Mouse (Mus musculus) kidney, adult 11 months (tissue): ENCODE data around the gene Atad5.
"Not testable (repeated sequence)": the region's sequence is repeated elsewhere in the genome, so short reads cannot be mapped to it uniquely, and the experiment has no call there.

ENCODE experiments used
- DNase-seq: peaks from one replicate; pipeline ENCODE4 v3.0.0; 2022

Gene Atad5

DNA sequence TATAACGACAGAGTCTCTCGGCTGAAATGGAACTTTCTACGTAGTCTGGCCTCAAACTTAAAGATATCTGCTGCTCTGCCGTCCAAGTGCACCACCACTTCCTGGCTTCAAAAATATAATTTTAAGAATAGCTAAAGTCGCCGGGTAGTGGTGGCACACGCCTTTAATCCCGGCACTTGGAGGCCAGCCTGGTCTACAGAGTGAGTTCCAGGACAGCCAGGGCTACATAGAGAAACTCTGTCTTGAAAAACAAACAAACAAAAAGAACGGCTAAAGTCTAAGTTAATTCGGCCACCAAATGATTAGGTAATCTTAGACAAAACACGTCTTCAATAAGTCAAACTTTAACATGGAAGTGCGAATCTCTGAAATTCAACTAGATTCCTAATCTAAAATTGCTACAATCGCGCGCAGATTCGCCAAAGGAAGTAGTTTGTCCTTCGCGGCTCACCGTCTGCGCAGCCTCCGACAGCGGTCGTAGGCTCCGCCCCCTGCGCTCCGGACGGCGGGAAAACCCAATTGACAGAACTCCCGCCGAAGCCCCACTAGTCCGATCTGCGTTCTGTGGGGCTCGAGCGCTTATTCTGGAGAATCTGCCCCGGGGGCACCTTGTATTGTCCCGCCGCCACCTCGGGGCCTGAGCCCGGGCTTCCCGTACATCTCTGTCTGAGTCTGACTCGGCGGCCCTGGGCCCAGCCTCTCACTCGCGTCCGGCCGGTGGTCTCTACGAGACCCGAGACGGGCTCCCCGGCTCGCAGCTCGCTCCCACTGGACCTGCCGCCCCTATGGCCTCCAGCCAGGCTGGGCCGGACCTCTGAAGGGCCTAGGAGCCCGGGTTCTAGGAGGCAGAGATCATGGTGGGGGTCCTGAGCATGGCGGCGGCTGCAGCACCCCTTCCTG is at the start of gene Atad5:
Atad5 (plus strand) TSS at position 484 of the 900 bp plus-strand sequence.
- DNase-seq, result peak; percentile 76

DNA sequence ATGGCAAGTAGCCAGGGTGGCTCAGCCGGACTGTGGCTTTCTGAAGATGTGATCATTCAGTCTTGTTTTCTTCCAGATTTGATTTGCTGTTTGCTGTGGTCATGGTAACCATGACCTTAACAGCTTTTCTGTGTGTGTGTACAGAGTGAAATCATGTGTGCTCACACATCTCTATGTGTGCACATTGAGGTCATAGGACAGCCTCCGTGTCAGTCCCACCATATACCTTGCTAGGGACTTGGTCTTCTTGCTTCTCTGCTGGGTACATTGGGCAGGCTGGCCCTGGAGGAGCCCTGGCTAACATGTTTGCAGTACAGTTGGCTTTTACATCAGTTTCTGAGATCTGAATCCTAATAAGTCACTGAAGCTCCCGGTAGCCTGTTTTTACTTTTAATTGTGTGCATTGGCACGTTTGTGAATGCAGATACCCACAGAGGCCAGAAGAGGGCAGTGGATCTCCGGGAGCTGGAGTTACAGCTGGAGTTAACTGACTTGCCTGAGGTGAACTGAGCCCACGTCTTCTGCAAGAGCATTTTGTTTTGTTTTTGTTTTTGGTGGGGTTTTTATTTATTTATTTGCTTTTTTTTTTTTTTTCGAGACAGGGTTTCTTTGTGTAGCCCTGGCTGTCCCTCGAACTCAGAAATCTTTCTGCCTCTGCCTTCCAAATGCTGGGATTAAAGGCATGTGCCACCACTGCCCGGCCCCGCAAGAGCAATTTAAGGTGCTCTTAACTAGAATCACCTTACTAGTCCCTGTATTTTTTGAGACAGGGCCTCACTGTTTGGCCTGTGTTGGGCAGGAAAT is 46.4 kb upstream of the Atad5 start:
- peak; percentile 23 for DNase-seq

DNA sequence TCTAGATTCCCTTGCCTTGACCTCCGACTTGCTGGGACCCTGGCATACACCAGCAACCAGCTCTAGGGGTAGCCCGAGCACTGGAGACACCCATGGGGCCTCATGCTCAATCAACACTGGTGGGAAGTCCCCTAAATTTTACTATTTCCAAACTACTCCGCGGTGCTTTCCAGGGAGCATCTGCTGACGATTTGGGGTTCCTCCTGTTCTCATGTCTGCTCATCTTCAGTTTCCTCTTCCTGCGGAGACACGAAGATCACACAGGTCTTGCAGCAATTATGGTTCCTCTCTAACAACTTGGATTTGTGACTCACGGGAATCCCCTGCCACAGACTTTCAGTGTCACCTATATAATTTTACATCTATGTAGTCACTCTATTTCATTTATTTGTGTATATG is 45.8 kb upstream of the Atad5 start:
- DNase-seq, result no peak

DNA sequence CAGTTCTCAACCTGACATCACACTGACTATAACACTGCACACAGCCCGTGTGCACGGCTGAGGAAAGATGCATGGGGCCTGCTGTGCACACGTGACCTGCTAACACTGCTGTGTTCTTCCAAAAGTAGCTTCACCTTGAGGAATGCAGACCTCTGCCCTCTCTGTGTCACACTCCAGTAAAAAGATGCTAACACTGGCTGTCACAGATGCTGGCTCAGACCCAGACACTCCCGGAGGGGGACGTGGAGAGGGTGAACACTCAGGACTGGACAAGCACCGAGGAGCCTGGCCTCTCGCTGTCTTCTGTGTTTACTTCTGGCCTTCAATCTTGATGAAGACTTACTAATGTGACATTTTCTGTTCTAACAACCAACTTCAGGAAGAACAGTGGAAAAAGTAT is 42.3 kb upstream of the Atad5 start:
- peak; percentile 38 for DNase-seq

DNA sequence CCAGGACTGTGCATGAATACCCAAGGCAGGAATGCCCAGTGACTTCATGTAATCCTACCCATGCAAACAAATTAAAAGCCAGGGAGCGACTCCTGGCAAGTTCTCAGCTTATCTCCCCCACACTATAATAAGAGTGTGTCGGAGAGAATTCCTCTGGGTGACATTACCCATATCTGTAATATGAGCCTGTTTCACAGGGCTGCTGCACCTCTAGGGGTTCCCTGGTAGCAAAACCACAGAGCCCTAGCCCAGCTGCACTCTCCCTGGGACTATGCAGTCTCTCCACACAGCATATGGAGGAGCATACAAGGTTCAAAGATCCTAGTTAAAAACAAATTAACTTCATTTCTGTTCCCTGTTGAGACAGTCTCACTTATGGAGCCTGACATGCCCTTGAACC is 39.1 kb upstream of the Atad5 start:
- no peak for DNase-seq

DNA sequence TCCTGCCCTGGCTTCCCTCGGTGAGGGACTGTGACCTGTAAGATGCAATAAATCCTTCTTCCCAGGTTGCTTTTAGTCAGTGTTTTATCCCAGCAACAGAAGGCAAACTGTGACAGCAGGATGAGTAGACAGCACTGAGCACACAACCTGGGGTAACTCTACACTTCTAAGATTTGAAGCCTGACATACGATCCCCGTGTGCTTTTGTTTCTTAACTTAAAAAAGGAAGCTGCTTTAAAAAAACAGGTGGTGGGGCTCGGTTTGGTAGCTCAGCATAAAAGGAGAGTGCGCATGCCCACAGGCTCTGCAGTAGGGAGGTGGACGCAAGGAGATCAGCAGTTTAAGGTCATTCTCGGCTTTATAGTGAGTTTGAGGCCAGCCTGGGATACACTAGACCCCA is 36.7 kb upstream of the Atad5 start:
- DNase-seq, result no peak

DNA sequence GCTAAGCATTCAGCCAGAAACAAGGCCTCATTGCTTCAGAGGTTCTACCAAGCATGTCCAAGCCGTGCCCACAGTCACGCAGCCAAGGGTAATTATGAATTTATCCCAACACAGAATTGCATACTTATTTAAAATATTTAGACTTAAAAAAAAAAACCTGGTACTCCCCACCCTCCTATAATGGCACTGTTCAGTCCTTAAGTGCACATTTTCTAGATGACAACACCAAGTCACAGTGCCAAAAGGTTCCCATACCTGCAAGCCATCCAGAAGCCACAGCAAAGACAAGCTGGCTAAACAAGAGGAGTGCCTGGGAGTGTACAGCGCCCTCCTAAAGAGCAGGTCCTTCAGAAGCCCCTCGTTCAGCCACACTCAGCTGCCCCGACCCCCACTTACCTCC is 36.0 kb upstream of the Atad5 start:
- DNase-seq, result no peak

DNA sequence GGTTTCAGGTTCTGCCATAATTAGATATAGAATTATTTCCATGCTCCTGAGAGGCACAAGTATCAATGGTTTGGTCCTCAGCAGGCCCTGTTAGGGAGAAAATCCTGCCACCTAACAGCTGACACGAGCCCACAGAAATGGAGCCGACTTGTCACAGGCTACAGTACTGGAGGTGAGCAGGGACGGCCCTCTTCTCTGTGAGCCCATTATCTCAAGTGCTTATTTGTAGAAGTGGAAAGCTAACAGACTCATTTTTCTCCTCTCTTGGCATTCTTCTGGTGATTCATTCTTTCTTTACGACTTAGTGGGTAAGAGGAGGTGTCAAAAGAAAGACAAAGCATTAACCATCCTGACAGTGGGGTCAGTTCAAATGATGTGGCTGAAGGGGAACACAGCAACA is 34.5 kb upstream of the Atad5 start:
- no peak for DNase-seq

DNA sequence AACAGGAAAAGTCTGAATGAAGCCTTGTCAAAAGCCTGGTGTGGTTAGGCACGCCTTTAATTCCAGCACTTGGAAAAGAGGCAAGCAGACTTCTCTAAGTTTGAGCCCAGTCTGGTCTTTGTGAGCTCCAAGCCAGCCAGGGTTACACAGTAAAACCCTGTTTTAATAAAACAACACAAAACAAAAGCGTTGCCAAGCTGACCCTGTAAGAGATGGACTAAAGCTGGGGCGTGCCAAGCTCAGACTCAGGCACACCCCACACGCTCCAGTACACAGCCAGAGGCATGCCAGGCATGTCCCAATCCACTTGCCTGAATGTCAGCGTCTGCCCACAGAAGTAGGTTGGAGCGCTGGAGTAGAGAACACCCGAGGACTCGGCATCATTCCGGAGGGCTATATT is 33.1 kb upstream of the Atad5 start:
- DNase-seq, result peak; percentile 66

DNA sequence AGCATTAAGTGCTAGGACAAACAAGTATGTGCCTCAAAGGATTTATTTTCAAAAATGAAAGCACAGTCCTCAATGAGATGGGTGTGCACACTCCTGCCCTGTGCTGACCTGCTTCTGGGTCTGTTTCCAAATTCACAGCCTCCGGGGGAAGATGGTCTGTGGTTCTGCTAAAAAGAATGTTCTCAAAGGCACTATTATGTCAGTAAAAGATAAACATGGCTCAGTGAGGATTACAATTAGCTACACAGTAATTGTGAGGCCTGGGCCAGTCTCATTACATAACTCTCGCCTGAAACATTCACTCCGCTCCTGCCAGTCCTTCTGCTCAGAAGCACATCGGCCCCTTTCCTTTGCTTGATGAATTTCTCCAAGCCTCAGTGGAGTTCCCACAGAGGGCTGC is 27.0 kb upstream of the Atad5 start:
- DNase-seq, result no peak

DNA sequence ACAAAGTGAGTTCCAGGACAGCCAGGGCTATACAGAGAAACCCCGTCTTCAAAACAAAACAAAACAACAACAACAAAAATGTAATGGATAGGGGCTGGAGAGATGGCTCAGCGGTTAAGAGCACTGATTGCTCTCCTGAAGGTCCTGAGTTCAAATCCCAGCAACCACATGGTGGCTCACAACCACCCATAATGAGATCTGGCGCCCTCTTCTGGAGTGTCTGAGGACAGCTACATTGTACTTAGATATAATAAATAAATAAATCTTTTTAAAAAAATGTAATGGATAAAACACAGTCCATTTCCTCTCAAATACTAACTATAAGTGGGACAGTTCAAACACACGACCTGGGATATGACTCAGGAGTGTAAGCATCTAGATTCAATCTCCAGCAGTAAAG is 22.8 kb upstream of the Atad5 start:
- DNase-seq, result not testable (repeated sequence)

DNA sequence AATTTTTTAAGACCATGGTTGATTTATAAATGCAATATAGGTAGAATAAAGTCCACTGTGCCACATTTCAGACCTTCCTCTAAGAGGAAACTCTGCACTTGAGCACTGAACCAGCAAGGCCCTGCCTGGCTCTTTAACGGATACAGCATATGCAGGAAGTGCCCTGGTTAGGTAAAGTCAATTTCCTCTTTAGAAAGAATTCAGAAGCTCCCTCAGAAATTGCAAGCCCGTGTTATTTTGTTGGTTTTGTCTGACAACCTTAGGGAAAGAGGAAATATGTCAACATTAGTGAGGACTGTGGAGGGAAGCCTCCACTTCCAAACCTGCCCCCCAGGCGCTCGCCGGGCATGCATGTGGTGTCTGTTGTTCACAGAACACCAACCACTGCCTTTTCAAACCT is 21.6 kb upstream of the Atad5 start:
- DNase-seq, result no peak

DNA sequence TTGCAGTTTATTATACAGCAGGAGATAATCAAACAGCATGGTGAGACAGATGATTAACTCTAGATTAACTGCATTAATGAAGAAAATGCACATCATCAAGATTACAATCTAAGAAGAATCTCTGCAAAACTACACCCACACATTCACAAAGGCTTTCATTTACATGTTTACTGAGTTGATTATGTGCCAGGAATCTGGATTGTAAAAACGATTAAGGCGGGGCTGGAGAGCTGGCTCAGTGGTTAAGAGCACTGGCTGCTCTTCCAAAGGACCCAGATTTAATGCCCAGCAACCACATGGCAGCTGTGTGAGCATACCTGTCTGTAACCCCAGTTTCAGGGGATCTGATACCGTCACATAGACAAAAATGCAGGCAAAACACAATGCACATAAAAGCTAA is 19.4 kb upstream of the Atad5 start:
- DNase-seq, result no peak

DNA sequence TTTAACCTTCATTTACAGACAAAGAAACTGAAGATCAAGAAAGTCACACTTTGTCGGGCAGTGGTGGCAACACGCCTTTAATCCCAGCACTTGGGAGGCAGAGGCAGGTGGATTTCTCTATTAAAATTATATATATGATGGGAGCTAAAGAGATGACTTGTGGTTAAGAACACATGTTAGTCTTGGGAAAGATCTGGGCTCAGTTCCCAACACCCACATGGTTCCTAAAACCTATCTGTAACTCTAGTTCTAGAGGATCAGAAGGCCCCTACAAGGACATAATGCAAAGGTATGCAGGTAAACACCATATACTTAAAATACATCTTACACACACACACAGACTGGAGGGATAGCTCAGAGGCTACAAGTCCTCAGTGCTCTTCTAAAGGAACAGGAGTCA is 18.2 kb upstream of the Atad5 start:
- DNase-seq, result no peak

DNA sequence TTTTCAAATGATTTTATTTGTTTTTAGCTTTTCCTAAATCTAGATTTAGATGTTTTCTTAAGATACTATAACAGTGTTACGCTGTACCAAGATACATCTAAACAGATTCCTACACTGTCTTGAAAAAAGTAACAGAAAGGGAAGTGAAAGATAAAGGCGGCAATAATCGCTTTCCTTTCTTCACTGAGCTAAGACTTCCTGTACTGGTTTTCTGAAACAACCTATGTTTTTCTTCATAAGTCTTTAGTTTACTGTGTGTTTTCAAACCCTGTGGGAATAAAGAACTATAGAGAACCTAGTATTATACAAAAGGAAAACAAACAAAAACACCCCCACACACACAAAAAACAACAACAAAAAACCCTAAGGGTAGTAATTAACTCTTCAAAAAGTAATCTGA is 16.8 kb upstream of the Atad5 start:
- no peak for DNase-seq

DNA sequence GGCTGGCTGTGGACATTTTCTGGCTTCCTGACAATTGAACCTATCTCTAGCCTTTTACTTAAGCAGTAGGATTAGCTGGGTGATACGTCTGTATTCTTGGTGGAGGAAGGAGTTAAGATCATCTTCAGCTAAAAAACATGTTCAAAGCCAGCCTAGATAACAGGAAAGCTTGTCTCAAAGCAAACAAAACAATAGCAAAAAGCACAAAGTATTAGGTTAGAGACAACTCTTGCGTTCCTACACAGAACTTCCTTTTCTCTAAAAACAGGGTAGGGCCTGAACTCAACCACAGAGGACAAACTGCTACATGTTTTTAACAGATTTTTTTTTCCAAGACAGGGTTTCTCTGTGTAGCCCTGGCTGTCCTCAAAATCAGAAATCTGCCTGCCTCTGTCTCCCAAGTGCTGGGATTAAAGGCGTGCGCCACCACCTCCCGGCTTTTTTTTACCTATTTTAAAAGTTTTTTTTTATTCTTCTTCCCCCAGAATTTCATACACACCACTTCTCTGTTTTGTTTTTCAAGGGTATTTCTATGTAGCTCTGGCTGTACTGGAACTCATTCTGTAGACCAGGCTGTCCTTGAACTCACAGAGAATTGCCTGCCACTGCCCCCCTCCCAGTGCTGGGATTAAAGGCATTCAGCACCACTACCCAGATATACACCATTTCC is 13.5 kb upstream of the Atad5 start:
- DNase-seq, result no peak

DNA sequence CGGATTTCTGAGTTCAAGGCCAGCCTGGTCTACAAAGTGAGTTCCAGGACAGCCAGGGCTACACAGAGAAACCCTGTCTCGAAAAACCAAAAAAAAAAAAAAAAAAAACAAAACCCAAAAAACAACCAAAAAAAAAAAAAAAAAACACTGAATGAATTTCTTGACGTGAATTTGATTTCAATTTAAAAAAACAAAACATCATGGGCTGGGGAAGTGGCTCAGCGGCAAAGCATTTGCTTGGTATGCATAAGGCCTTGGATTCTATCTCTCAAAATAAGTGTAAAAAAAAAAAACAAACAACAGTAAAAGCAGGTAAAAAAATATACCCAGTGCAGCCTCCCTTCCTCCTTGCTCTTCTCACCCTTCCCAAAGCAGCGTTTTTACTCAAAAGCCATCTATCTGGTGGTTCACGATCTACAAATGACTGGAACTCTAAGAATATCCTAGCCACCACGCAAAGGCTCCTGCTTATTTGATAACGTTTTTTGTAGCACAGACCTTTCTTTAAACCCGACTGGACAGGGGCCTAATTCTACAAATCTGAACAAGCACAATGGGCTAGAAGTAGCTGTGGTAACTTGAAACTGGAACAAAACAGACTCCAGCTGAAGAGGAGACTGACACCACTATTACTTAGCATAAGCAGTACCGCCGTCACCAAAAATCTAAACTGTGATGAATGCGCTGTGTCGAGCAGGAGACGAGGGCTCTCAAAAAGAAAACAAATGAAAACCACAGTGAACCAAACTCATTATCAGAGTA is 11.2 kb upstream of the Atad5 start:
- no peak for DNase-seq

DNA sequence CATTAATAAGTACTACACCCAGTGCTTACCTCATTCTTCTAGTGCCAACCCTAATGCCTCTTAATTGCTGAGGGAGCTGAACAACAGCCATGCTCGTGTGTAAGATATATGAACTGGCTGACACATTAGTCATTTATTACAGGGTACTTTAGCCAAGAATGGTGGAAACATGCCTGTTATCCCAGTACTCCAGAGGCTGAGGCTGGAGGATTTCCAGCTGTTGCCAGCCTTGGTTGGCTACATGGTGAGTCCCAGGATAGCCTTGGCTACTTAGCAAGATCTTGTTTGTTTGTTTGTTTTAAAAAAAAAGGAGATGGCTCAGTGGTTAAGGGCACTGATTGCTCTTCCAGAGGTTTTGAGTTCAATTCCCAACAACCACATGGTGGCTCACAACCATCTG is 10.4 kb upstream of the Atad5 start:
- DNase-seq, result no peak

DNA sequence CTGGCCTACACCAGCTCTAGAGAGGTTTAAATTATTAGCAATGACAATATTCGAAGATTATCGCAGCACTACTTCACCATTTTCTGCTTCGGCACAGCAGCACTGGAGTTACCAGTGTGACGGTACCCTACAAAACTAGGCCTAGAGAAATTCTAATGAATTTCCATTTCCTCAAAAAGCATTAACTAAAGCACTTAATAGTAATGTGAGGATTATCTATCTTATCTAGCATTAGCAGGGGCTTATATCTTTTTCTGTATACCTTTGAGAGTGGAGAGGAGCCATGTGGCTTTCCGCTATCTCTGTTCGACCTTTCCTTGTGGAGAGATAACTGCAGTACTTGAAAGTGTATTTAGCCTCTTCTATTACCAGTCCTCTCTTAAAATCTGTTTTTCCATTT is 9.4 kb upstream of the Atad5 start:
- no peak for DNase-seq

DNA sequence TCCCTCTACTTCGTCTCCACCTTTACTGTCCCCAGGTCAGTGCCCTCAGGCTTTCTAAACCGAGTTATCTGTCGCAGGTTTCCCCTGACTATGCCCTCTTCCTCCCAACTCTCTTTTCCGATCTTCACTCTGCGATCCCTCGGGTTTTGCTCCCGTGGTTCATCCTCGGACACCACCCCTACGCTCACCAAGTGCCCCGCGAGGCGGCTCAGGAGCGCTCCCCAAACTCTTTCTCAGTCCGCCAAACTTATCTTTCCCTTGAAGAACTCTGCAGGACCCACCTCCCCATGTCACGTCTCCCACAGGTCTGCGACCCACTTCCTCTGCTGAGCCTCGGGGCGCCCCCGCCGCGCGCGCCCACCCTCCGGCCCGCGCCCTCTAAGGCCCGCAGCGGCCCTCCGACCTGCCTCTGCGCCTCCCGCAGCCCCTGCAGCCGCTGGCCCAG is 8.8 kb upstream of the Atad5 start:
- no peak for DNase-seq

DNA sequence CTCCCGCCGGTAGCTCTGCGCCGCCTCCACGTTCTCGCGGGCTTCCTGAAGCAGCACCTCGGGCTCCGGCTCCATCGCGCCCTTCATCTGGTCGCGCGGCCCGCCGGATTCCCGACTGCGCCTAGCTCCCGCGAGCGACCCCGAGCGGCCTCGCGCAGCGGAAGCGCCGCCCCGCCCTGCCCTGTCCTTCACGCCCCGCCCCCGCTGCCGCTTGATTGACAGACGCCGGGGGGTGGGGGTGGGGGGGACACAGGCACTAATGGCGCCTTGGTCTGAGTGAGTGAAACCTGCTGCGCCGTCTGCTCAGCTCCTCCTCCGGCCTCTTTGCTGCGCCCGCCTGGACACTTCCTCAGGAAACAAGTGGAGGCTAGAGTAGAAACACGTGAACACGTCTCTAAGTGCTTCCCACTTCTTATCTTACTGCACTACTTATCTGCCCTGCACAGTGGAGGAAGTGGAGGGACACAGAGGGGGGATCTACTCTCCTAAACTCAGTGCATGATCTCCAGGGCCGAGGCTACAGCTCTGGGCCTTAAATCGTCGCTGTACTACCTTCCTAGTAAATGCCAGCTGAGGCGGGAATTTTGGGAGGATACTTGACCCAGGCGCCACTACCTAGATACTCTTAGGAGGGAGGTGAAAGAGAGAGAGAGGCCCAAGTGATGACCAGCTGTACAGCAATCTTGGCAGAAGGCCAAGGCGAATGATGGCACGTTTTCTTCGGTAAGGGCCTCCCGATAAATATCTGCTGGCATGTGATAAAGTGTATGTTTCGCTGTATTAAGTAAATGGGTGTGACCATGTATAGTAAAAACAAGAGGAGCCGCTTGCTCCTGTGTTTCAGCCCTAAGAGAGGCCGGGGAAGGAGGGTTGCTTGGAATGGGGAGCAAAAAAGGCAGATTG is 8.1 kb upstream of the Atad5 start, which contains the start of gene Crlf3:
Crlf3 (minus strand) TSS at position 166 of the 903 bp plus-strand sequence.
- peak; percentile 92 for DNase-seq
